Mouse (Mus musculus) intestine, postnatal 0 days (tissue): ENCODE measurements around the gene Mylk2. TPM values are rescaled to one million over a fixed set of nuclear protein-coding genes. Genes with fewer than 3 reads are reported as not detected.

ENCODE experiments used
- ATAC-seq: fragments of 200-750 bp; cut with Nextera tagmentation; 2 replicates; pipeline ENCODE4 v1.8.0; 2017; ENCODE audit warnings: mild to moderate bottlenecking, moderate TSS enrichment, moderate library complexity
- H3K27ac ChIP-seq: fragments of 300-500 bp; sonication (generic); 2 replicates; pipeline ENCODE4 v1.5.1; 2014; ENCODE audit warnings: mild to moderate bottlenecking, low read depth, low read length, moderate library complexity
- H3K27me3 ChIP-seq: fragments of 300-500 bp; sonication (generic); replicated peaks from 2 replicates; pipeline ENCODE4 v1.6.1; 2014; ENCODE audit warnings: low read length, mixed read lengths; ENCODE audit not compliant: control insufficient read depth, insufficient read depth
- H3K36me3 ChIP-seq: fragments of 300-500 bp; sonication (generic); 2 replicates; pipeline ENCODE4 v1.6.1; 2014; ENCODE audit warnings: mild to moderate bottlenecking, moderate library complexity; ENCODE audit not compliant: control insufficient read depth, insufficient read depth
- H3K4me1 ChIP-seq: fragments of 300-500 bp; sonication (generic); replicated peaks from 2 replicates; pipeline ENCODE4 v1.6.1; 2014; ENCODE audit warnings: antibody characterized with exemption, low read length, mixed read lengths; ENCODE audit not compliant: control insufficient read depth, insufficient read depth
- H3K4me2 ChIP-seq: fragments of 300-500 bp; sonication (generic); replicated peaks from 2 replicates; pipeline ENCODE4 v1.6.1; 2014; ENCODE audit warnings: low read depth, mild to moderate bottlenecking, moderate library complexity
- H3K4me3 ChIP-seq: fragments of 300-500 bp; sonication (generic); 2 replicates; pipeline ENCODE4 v1.5.1; 2014; ENCODE audit warnings: low read depth, low read length
- H3K9ac ChIP-seq: fragments of 300-500 bp; sonication (generic); 2 replicates; pipeline ENCODE4 v1.6.1; 2014; ENCODE audit warnings: mild to moderate bottlenecking, low read depth, low read length
- H3K9me3 ChIP-seq: fragments of 300-500 bp; sonication (generic); 2 replicates; pipeline ENCODE4 v1.6.1; 2016; ENCODE audit warnings: mixed run types; ENCODE audit not compliant: control insufficient read depth
- CTCF ChIP-seq: sonication (generic); IDR thresholded peaks from 2 replicates; pipeline ENCODE4 v1.5.1; 2016; ENCODE audit warnings: low read depth, mild to moderate bottlenecking, control low read depth, antibody characterized with exemption, moderate library complexity
- WGBS: fragments of 180-500 bp; shearing (Covaris S2); extraction: QIAGEN DNeasy Blood & Tissue Kit; methylation state at CpG from one replicate; pipeline ENCODE4 v1.1.7; 2014; 5-methylcytosine and 5-hydroxymethylcytosine counted together
- polyA plus RNA-seq: library from polyadenylated mRNA; unstranded; fragments of >200 nt; fragmentation: Nextera tagmentation; extraction: Ambion mirVana; gene quantifications from 2 replicates; pipeline ENCODE4 v1.2.1, GENCODE M21; 2015

The Mylk2 gene
- polyA plus RNA-seq, 1 experiment from 2014 or later = not detected

- no peaks in the 10 kb centered on the region for H3K27me3 ChIP-seq
- H3K27ac ChIP-seq = no peak overlapping the region
- no peak for TF ChIP-seq CTCF
- no peak overlapping the region for H3K4me3 ChIP-seq
- H3K36me3 ChIP-seq = no peaks in the 10 kb centered on the region
- no peak overlapping the region for H3K4me2 ChIP-seq
- ATAC-seq = no peak
- H3K9ac ChIP-seq = no peak overlapping the region
- H3K4me1 ChIP-seq = no peaks in the 10 kb centered on the region
- WGBS = 56% methylated on average over 14 of the region's 14 CpGs
- H3K9me3 ChIP-seq = no peaks in the 10 kb centered on the region
Measured at GRCm38 (mm10) chr2:152928219-152928987, 17.3 kb downstream of the Mylk2 start.

GRCm38 (mm10) chr2:152928988-152929370 lies 17.8 kb downstream of the Mylk2 start:
- no peak for TF ChIP-seq CTCF
- Histone ChIP-seq H3K9ac (no peak overlapping the region), H3K4me1 (no peaks in the 10 kb centered on the region), H3K36me3 (no peaks in the 10 kb centered on the region), H3K27me3 (no peaks in the 10 kb centered on the region), H3K4me2 (no peak overlapping the region), H3K4me3 (no peak overlapping the region), H3K9me3 (no peaks in the 10 kb centered on the region), H3K27ac (no peak overlapping the region; the same call in 1 of the 2 replicates)
- no peak for ATAC-seq
- WGBS = 68% methylated on average over 3 of the region's 3 CpGs

DNA sequence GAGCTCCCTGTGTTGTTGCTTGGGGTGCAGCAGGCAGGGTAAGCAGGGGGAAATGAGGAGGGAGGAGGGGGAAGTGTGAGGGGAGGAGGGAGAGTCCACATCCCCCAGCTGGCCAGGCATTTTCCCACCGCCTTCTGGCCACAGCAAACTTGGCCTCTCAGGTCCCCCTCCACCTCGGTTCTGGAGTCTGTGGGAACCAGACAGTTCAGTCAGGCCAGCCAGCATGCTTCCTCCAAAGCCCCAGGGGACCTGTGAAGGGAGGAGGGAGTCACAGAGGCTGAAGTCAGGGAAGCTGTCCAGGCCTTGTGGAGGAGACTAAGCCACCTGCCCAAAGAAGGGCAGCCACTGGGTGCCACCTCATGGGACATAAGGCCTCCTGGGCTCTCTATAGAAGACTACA lies 19.1 kb downstream of the Mylk2 start:
- H3K9ac ChIP-seq = no peak overlapping the region
- TF ChIP-seq CTCF = no peak
- 47% methylated on average over 2 of the region's 2 CpGs for WGBS
- no peaks in the 10 kb centered on the region for H3K4me1 ChIP-seq
- H3K27ac ChIP-seq = peak overlapping the region; percentile 4; the same call in 1 of the 2 replicates
- no peaks in the 10 kb centered on the region for H3K36me3 ChIP-seq
- ATAC-seq = no peak
- H3K4me3 ChIP-seq = no peak overlapping the region
- H3K9me3 ChIP-seq = no peaks in the 10 kb centered on the region
- H3K4me2 ChIP-seq = no peak overlapping the region
- H3K27me3 ChIP-seq = no peaks in the 10 kb centered on the region

GRCm38 (mm10) chr2:152931456-152932160 lies 20.5 kb downstream of the Mylk2 start:
- H3K9me3 ChIP-seq = no peaks in the 10 kb centered on the region
- no peak for ATAC-seq
- H3K4me3 ChIP-seq = no peak overlapping the region
- no peak for TF ChIP-seq CTCF
- H3K4me2 ChIP-seq = no peak overlapping the region
- H3K4me1 ChIP-seq = no peaks in the 10 kb centered on the region
- WGBS = 54% methylated on average over 12 of the region's 12 CpGs
- H3K27me3 ChIP-seq = 0 out of 2 replicates have a peak, but pooled peaks cover 4% of the 10 kb centered on the region
- no peaks in the 10 kb centered on the region for H3K36me3 ChIP-seq
- H3K27ac ChIP-seq = no peak overlapping the region
- no peak overlapping the region for H3K9ac ChIP-seq

DNA sequence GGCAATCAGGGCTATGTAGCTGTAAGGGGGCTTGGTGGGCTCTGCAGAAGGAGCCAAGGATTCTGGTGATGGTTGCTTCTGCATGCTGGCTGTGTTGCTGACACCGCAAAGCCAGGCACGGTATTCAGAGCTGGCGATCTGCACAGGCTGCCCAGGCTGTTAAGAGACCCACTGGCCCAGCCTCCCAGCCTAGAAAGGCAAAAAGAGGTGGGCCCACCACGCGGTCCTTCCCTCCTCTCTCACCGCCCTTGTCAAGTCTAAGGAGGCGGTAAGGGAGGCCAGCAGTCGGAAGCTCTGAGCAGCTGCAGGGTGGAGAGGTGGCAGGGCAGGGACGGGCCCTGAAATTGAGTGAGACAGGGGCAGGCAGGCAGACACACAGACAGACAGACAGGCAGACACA lies 21.9 kb downstream of the Mylk2 start, which contains the start of gene Foxs1:
TSS of gene Foxs1 (minus strand) at position 161 of the 400 bp plus-strand sequence.
- H3K4me1 ChIP-seq = no peaks in the 10 kb centered on the region
- H3K27me3 ChIP-seq = 0 out of 2 replicates have a peak, but pooled peaks cover 5% of the 10 kb centered on the region
- 32% methylated on average over 9 of the region's 9 CpGs for WGBS
- no peak within 1 kb of the TSS for H3K4me2 ChIP-seq
- H3K9me3 ChIP-seq = no peaks in the 10 kb centered on the region
- no peak for TF ChIP-seq CTCF
- no peaks in the 10 kb centered on the region for H3K36me3 ChIP-seq
- no peak within 1 kb of the TSS for H3K27ac ChIP-seq
- H3K9ac ChIP-seq = no peak within 1 kb of the TSS
- no peak within 1 kb of the TSS for H3K4me3 ChIP-seq
- ATAC-seq = no peak

- ATAC-seq = no peak
- no peak overlapping the region for H3K4me2 ChIP-seq
- WGBS = 31% methylated on average over 5 of the region's 5 CpGs
- TF ChIP-seq CTCF = peak; percentile 77
- no peaks in the 10 kb centered on the region for H3K9me3 ChIP-seq
- no peak overlapping the region for H3K9ac ChIP-seq
- no peak overlapping the region for H3K27ac ChIP-seq
- no peak overlapping the region for H3K4me3 ChIP-seq
- H3K4me1 ChIP-seq = no peaks in the 10 kb centered on the region
- H3K36me3 ChIP-seq = no peaks in the 10 kb centered on the region
- H3K27me3 ChIP-seq = 0 out of 2 replicates have a peak, but pooled peaks cover 5% of the 10 kb centered on the region
Measured at GRCm38 (mm10) chr2:152933614-152934013, 22.5 kb downstream of the Mylk2 start.
